Mouse (Mus musculus): ENCODE results near the gene Mapk3. TPM values are rescaled to one million over a fixed set of nuclear protein-coding genes. Genes with fewer than 3 reads are reported as not detected.

Gene Mapk3
- polyA plus RNA-seq, 1 experiment from 2014 or later, result 122 TPM

DNA sequence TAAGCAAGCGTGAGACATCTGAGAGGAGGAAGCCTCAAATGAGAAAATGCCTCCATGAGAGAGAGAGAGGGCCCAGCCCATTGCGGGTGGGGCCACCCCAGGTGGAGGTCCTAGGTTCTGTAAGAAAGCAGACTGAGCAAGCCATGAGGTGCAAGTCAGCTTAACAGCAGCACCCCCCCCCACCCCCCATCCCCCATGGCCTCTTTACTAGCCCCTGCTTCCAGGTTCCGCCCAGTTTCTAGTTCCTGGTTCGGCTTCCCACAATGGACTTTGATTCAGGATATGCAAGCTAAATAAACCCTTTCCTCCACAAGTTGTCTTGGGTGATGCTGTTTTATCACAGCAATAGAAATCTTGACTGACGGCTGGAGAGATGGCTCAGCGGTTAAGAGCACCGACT, 10.6 kb upstream of the Mapk3 start:
- H3K27me3 ChIP-seq (replicated peaks; ENCODE audit: control insufficient read depth, insufficient read depth, low read length), result no peaks in the 10 kb centered on the region
- peak; percentile 75 for ATAC-seq
- no peaks in the 10 kb centered on the region for H3K9me3 ChIP-seq (ENCODE audit: control insufficient read depth, low read length)
- H3K4me2 ChIP-seq (ENCODE audit: low read depth, low read length), result no peak overlapping the region
- H3K9ac ChIP-seq (ENCODE audit: low read depth, low read length), result 0 out of 2 replicates have a peak overlapping the region, but pooled peaks have one; percentile 7
- 52% methylated on average over 7 of the region's 7 CpGs for WGBS
- no peak overlapping the region for H3K4me3 ChIP-seq (ENCODE audit: low read length)
- no peaks in the 10 kb centered on the region for H3K36me3 ChIP-seq (ENCODE audit: control insufficient read depth, insufficient read depth, low read length)
- peak overlapping the region; percentile 79 for H3K27ac ChIP-seq (ENCODE audit: low read length)
- H3K4me1 ChIP-seq (ENCODE audit: control insufficient read depth, insufficient read depth, low read length), result peaks cover 6% of the 10 kb centered on the region; the same call in 1 of the 2 replicates

DNA sequence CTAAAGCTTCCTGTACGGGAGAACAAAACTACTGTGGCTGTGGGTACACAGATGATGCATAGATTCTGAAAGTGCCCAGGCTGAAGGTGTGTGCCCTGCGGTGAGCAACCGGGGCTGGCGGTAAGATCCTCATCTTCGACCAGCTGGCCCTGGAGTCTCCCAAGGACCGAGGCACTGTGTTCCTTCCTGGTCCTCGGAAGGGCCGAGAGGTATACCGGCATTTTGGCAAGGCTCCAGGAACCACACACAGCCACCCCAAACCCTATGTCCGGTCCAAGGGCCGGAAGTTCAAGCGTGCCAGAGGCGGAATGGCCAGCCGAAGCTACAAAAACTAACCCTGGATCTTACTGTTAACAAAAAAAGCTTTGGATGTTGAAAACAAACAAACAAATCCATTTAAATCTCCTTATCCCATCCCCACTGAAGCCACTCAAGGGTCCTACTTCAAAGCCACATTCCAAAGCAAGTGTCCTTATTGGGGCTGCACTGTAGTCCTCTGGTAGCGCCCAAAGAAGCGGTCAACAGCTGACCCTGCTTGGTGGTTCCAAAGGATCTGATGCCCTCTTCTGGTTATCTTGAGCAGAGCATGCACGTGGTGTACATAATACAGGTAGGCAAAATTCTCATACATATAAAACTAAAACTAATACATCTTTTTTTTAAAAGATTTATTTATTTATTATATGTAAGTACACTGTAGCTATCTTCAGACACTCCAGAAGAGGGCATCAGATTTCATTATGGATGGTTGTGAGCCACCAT, 9.6 kb upstream of the Mapk3 start:
- peaks cover 9% of the 10 kb centered on the region; the same call in 1 of the 2 replicates for H3K4me1 ChIP-seq (ENCODE audit: control insufficient read depth, insufficient read depth, low read length)
- no peak for ATAC-seq
- H3K9ac ChIP-seq (ENCODE audit: low read depth, low read length), result no peak overlapping the region
- H3K27me3 ChIP-seq (replicated peaks; ENCODE audit: control insufficient read depth, insufficient read depth, low read length), result no peaks in the 10 kb centered on the region
- no peak overlapping the region for H3K4me3 ChIP-seq (ENCODE audit: low read length)
- 90% methylated on average over 17 of the region's 17 CpGs for WGBS
- no peaks in the 10 kb centered on the region for H3K36me3 ChIP-seq (ENCODE audit: control insufficient read depth, insufficient read depth, low read length)
- H3K9me3 ChIP-seq (ENCODE audit: control insufficient read depth, low read length), result no peaks in the 10 kb centered on the region
- H3K4me2 ChIP-seq (ENCODE audit: low read depth, low read length), result no peak overlapping the region
- 0 out of 2 replicates have a peak overlapping the region, but pooled peaks have one; percentile 17 for H3K27ac ChIP-seq (ENCODE audit: low read length)

DNA sequence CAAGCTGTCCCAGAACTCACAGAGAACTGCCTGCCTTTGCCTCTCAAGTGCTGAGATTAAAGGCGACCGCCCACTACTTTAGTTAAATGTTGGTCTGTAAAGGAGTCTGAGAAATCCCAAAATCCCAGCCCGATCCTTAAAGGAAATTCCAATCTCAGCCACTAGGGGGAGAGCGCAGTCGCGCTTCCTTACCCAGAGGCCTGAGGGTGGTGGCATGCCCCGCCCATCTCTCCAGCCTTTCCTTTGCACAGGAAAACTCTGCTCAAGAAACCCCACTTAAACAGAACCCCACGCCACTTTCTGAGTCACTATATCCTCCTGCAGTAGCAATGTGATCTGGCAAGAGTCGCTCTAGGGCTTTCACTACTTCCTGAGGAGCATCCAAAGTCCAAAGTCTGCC, 4.5 kb upstream of the Mapk3 start:
- ATAC-seq, result peak; percentile 76
- Histone ChIP-seq H3K4me1 (ENCODE audit: control insufficient read depth, insufficient read depth, low read length) (peaks cover 8% of the 10 kb centered on the region), H3K36me3 (ENCODE audit: control insufficient read depth, insufficient read depth, low read length) (no peaks in the 10 kb centered on the region), H3K9ac (ENCODE audit: low read depth, low read length) (peak overlapping the region; percentile 51), H3K4me2 (ENCODE audit: low read depth, low read length) (peak overlapping the region; percentile 26; the same call in 1 of the 2 replicates), H3K27me3 (replicated peaks; ENCODE audit: control insufficient read depth, insufficient read depth, low read length) (no peaks in the 10 kb centered on the region), H3K9me3 (ENCODE audit: control insufficient read depth, low read length) (no peaks in the 10 kb centered on the region), H3K4me3 (ENCODE audit: low read length) (no peak overlapping the region), H3K27ac (ENCODE audit: low read length) (peak overlapping the region; percentile 56)
- 1% methylated on average over 9 of the region's 9 CpGs for WGBS

GRCm38 (mm10) chr7:126758539-126758938, 862 bp upstream of the Mapk3 start:
- Histone ChIP-seq H3K27ac (ENCODE audit: low read length) (no peak overlapping the region; the same call in 1 of the 2 replicates), H3K4me2 (ENCODE audit: low read depth, low read length) (no peak overlapping the region), H3K4me3 (ENCODE audit: low read length) (no peak overlapping the region), H3K9me3 (ENCODE audit: control insufficient read depth, low read length) (no peaks in the 10 kb centered on the region), H3K36me3 (ENCODE audit: control insufficient read depth, insufficient read depth, low read length) (peaks cover 3% of the 10 kb centered on the region), H3K27me3 (replicated peaks; ENCODE audit: control insufficient read depth, insufficient read depth, low read length) (no peaks in the 10 kb centered on the region), H3K4me1 (ENCODE audit: control insufficient read depth, insufficient read depth, low read length) (peaks cover 35% of the 10 kb centered on the region), H3K9ac (ENCODE audit: low read depth, low read length) (no peak overlapping the region)
- WGBS, result 65% methylated on average over 7 of the region's 7 CpGs
- ATAC-seq, result no peak

GRCm38 (mm10) chr7:126759672-126760390, 430 bp downstream of the Mapk3 start:
- H3K27ac ChIP-seq (ENCODE audit: low read length), result peak overlapping the region; percentile 99
- 1% methylated on average over 23 of the region's 24 CpGs for WGBS
- H3K4me1 ChIP-seq (ENCODE audit: control insufficient read depth, insufficient read depth, low read length), result peaks cover 32% of the 10 kb centered on the region
- ATAC-seq, result peak; percentile 41
- H3K36me3 ChIP-seq (ENCODE audit: control insufficient read depth, insufficient read depth, low read length), result peaks cover 13% of the 10 kb centered on the region
- H3K4me2 ChIP-seq (ENCODE audit: low read depth, low read length), result peak overlapping the region; percentile 78
- H3K4me3 ChIP-seq (ENCODE audit: low read length), result peak overlapping the region; percentile 67
- H3K27me3 ChIP-seq (replicated peaks; ENCODE audit: control insufficient read depth, insufficient read depth, low read length), result no peaks in the 10 kb centered on the region
- no peaks in the 10 kb centered on the region for H3K9me3 ChIP-seq (ENCODE audit: control insufficient read depth, low read length)
- peak overlapping the region; percentile 88 for H3K9ac ChIP-seq (ENCODE audit: low read depth, low read length)

- H3K36me3 ChIP-seq (ENCODE audit: control insufficient read depth, insufficient read depth, low read length), result peaks cover 18% of the 10 kb centered on the region
- WGBS, result 12% methylated on average over 3 of the region's 3 CpGs
- H3K27me3 ChIP-seq (replicated peaks; ENCODE audit: control insufficient read depth, insufficient read depth, low read length), result no peaks in the 10 kb centered on the region
- H3K4me3 ChIP-seq (ENCODE audit: low read length), result peak overlapping the region; percentile 67
- peak overlapping the region; percentile 99 for H3K27ac ChIP-seq (ENCODE audit: low read length)
- H3K4me2 ChIP-seq (ENCODE audit: low read depth, low read length), result peak overlapping the region; percentile 78
- H3K4me1 ChIP-seq (ENCODE audit: control insufficient read depth, insufficient read depth, low read length), result peaks cover 30% of the 10 kb centered on the region
- H3K9me3 ChIP-seq (ENCODE audit: control insufficient read depth, low read length), result no peaks in the 10 kb centered on the region
- H3K9ac ChIP-seq (ENCODE audit: low read depth, low read length), result peak overlapping the region; percentile 88
- ATAC-seq, result peak; percentile 70
Measured at GRCm38 (mm10) chr7:126760391-126760802, 996 bp downstream of the Mapk3 start.

GRCm38 (mm10) chr7:126760956-126761355, 1.6 kb downstream of the Mapk3 start:
- WGBS, result 23% methylated on average over 4 of the region's 4 CpGs

GRCm38 (mm10) chr7:126761529-126762067, 2.2 kb downstream of the Mapk3 start:
- peak; percentile 39 for ATAC-seq
- no peaks in the 10 kb centered on the region for H3K27me3 ChIP-seq (replicated peaks; ENCODE audit: control insufficient read depth, insufficient read depth, low read length)
- H3K9me3 ChIP-seq (ENCODE audit: control insufficient read depth, low read length), result no peaks in the 10 kb centered on the region
- H3K4me2 ChIP-seq (ENCODE audit: low read depth, low read length), result peak overlapping the region; percentile 78
- peaks cover 30% of the 10 kb centered on the region for H3K36me3 ChIP-seq (ENCODE audit: control insufficient read depth, insufficient read depth, low read length)
- WGBS, result 40% methylated on average over 6 of the region's 6 CpGs
- peak overlapping the region; percentile 67 for H3K4me3 ChIP-seq (ENCODE audit: low read length)
- peak overlapping the region; percentile 88 for H3K9ac ChIP-seq (ENCODE audit: low read depth, low read length)
- peaks cover 39% of the 10 kb centered on the region for H3K4me1 ChIP-seq (ENCODE audit: control insufficient read depth, insufficient read depth, low read length)
- peak overlapping the region; percentile 99 for H3K27ac ChIP-seq (ENCODE audit: low read length)

More at GRCm38 (mm10) chr7:126760956-126761355, 1.6 kb downstream of the Mapk3 start:
- Histone ChIP-seq H3K9me3 (ENCODE audit: control insufficient read depth, low read length) (no peaks in the 10 kb centered on the region), H3K36me3 (ENCODE audit: control insufficient read depth, insufficient read depth, low read length) (peaks cover 23% of the 10 kb centered on the region), H3K4me2 (ENCODE audit: low read depth, low read length) (peak overlapping the region; percentile 78), H3K4me1 (ENCODE audit: control insufficient read depth, insufficient read depth, low read length) (peaks cover 35% of the 10 kb centered on the region), H3K27me3 (replicated peaks; ENCODE audit: control insufficient read depth, insufficient read depth, low read length) (no peaks in the 10 kb centered on the region), H3K27ac (ENCODE audit: low read length) (peak overlapping the region; percentile 99), H3K4me3 (ENCODE audit: low read length) (peak overlapping the region; percentile 67), H3K9ac (ENCODE audit: low read depth, low read length) (peak overlapping the region; percentile 88)
- no peak for ATAC-seq

DNA sequence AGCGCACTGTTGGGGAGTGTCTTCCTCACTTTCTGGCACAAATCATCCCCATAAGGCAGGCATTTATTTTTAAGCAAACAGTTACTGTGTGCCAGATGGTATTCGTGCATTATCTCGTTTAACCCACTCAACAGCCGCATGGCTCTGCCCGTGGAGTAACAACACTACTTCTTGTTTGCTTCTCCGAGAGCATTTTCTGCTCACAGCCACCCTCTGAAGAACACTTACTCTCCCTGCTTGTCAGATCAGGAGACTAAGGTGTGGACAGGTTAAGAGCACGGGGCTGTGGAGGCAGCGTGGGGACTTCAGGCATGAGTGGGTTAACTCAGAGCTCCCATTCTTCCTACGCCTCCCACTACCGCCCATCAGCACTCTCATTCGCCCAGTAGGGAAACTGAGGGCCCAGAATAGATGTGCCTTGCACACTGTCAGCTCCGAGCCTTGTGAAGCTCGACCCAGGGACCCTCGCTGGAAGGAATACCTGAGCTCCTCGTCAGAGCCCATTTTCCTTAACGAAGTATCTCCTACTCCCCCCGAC, 3.1 kb downstream of the Mapk3 start:
- Histone ChIP-seq H3K36me3 (ENCODE audit: control insufficient read depth, insufficient read depth, low read length) (peaks cover 32% of the 10 kb centered on the region), H3K9ac (ENCODE audit: low read depth, low read length) (peak overlapping the region; percentile 9), H3K9me3 (ENCODE audit: control insufficient read depth, low read length) (no peaks in the 10 kb centered on the region), H3K4me1 (ENCODE audit: control insufficient read depth, insufficient read depth, low read length) (peaks cover 39% of the 10 kb centered on the region), H3K4me3 (ENCODE audit: low read length) (no peak overlapping the region; the same call in 1 of the 2 replicates), H3K27me3 (replicated peaks; ENCODE audit: control insufficient read depth, insufficient read depth, low read length) (no peaks in the 10 kb centered on the region), H3K27ac (ENCODE audit: low read length) (peak overlapping the region; percentile 99; the same call in 1 of the 2 replicates), H3K4me2 (ENCODE audit: low read depth, low read length) (peak overlapping the region; percentile 78)
- WGBS, result 53% methylated on average over 17 of the region's 17 CpGs
- ATAC-seq, result no peak
